Mouse (Mus musculus): ENCODE results near the gene Ankrd40. TPM values are rescaled to one million over a fixed set of nuclear protein-coding genes. Genes with fewer than 3 reads are reported as not detected.
A peak's percentile ranks its signal among the peaks of the same experiment; 100 is the strongest.

The Ankrd40 gene
- total RNA-seq, 2 experiments from 2014 or later = 24.8 to 64.7 TPM

- ATAC-seq (ENCODE audit: poor library complexity, severe bottlenecking) = no peak
These were observed 5.2 kb upstream of the Ankrd40 start for GRCm38 (mm10) chr11:94322636-94323035.

GRCm38 (mm10) chr11:94323271-94323925, 4.4 kb upstream of the Ankrd40 start:
- ATAC-seq (ENCODE audit: poor library complexity, severe bottlenecking) = no peak

- ATAC-seq (ENCODE audit: poor library complexity, severe bottlenecking) = no peak
These were observed 3.2 kb upstream of the Ankrd40 start for GRCm38 (mm10) chr11:94324618-94325017.

- ATAC-seq (ENCODE audit: poor library complexity, severe bottlenecking) = no peak
These were observed 815 bp upstream of the Ankrd40 start for GRCm38 (mm10) chr11:94326961-94327411.

GRCm38 (mm10) chr11:94328644-94329025, 834 bp downstream of the Ankrd40 start:
- no peak for ATAC-seq (ENCODE audit: poor library complexity, severe bottlenecking)

- peak; percentile 49; the same call in 1 of the 2 replicates for ATAC-seq (ENCODE audit: poor library complexity, severe bottlenecking)
These were observed 1.6 kb downstream of the Ankrd40 start for GRCm38 (mm10) chr11:94329270-94329891.

DNA sequence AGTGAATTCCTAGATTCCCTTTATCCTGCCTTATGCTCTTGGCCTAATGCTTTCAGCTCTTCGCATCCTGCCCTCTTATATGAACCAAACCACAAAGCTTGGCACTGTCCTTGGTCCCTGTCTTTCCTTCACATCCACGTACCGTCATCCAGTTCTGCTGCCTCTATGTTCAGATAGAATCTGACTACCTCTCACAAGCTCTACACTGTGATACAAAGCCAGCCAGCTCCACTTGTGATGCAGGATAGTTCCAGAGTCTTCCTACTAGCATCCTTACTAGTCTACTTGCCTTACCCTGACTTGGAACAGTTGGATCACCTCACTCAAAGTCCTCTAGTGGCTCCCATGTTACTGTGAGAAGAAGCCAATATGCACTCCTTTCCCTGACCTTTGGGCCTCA, 2.4 kb downstream of the Ankrd40 start:
- no peak for ATAC-seq (ENCODE audit: poor library complexity, severe bottlenecking)

DNA sequence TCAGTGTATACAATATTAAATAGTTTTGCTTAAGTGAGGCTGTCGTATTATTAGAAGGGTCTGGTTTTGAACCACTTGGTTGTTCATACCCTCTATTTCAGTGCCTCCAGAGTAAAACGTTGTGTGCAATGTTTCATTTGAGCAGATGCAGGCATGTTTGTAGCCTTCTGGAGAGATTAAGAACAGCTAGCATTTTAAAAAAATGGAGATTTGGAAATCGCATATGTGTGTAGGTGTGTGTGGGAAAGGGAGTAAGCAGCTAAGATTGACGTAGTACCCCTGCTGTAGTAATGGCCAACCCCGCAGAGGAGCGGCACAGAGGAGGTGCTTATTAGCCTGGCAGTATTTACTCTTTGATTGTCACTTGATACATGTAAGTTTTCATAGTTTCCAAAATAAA, 4.9 kb downstream of the Ankrd40 start:
- no peak for ATAC-seq (ENCODE audit: poor library complexity, severe bottlenecking)

DNA sequence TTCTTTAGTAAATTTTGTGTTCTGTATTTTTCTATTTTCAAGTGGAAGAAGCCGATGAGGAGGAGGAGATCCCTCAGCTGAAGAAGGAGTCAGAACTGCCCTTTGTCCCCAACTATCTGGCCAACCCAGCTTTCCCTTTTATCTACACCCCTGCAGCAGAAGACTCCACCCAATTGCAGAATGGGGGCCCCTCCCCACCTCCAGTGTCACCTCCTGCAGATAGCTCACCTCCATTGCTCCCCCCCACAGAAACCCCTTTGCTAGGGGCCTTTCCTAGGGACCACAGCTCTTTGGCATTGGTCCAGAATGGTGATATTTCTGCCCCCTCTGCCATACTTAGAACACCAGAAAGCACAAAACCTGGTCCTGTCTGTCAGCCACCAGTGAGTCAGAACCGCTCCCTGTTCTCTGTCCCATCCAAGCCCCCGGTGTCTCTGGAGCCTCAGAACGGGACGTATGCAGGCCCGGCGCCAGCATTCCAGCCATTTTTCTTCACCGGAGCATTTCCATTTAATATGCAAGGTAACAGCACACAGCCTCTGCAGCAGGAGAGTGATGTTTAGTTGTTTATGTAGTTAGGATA, 6.7 kb downstream of the Ankrd40 start:
- ATAC-seq (ENCODE audit: poor library complexity, severe bottlenecking) = no peak

GRCm38 (mm10) chr11:94336551-94336950, 8.8 kb downstream of the Ankrd40 start:
- no peak for ATAC-seq (ENCODE audit: poor library complexity, severe bottlenecking)

DNA sequence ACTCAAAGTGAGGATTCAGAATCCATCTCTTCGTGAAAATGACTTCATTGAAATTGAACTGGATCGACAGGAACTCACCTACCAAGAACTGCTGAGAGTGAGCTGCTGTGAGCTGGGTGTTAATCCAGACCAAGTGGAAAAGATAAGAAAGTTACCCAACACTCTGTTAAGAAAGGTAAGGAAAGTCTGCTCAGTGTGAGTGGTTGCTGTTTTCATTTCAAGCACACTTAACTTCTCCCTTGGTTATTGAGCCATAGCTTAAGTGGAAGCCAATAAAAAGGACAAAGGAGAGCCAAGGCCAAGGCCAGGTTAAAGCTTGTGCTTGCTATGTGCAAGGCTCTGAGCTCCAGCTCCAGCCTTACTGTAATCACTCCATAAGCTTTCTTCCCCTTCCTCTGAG, 10.5 kb downstream of the Ankrd40 start:
- no peak for ATAC-seq (ENCODE audit: poor library complexity, severe bottlenecking)

DNA sequence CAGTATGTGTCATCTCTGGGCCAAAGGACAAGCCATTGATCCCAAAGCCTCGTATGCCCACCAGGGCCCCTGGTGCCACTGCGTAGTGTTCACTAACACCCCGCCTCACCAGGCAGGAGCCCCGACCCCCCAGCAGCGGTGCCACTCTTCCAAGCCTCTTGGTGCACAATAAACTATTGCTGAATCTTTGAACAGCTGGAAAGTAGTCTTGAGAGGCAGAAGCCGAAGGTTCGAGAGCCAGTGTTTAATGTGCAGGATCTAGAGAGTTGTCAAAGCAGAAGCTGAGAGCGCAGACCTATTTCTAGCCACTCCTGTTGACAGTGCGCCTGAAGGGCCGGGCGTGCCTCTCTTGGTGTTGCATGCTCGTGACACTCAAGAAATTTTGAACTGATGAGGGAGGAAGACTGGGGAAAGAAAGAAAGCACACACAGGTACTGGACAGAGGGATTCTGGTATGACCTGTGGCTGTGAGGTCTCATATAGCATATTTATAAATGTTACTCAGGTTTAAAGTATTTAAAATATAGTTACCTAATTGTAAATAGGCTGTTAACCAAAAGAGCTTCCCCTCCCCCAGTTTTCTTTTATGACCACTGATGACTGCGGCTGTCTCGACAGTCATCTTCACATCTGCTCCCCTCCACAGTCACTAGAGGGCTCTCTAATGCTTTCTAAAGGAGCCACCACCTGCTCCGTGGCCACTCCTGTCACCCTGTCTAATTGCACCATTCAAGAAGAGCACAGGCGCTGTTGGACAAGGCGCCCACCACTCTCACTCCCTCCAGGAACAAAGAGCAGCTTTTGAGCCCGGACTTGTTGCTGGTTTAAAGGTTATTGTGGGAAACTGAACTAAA, 12.2 kb downstream of the Ankrd40 start:
- peak; percentile 89 for ATAC-seq (ENCODE audit: poor library complexity, severe bottlenecking)

DNA sequence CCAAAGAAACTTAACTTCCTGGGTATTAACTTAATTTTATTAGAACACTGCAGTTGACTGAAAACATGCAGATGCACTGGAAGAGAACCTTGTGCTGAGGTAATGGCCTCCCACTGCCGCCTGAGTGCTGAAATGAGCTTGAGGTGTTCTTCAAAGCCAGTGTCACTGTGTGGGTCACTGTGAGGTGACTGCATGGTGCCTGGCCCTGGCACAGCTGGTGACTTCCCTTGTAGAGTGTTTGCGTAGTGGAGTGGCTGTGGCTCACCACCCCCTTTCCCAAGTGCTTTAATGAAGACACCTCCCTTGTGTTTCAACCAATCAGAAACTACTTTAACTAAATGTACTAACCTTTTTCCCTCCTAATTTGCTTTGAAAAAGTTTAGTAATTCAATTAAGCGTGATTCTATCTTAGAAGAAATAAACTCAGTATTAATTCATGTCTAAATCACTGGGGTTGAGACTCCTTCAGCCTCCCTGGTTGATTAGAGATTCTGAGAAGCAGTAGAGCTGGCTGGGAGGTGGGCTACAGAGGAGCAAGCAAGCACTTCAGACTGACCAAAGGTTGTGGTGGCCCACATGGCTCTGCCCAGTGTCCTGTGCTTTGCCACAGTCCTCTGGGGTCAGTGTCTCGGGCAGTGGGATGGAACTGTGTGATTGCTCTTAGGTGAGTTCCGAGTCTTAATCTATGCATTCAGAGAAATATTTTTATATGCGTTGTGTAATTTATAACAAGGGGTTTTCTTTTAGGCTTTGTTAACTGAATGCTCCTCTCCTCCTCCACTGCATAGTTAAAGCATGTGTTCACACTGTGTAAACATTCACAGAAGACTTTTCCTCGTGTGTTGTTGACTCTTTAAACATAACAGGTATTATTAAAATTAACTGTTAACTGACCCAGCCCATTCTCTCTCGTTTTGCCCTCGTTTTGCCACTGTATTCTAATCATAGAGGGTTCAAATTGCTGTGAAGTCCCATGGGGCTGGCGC, 13.4 kb downstream of the Ankrd40 start:
- ATAC-seq (ENCODE audit: poor library complexity, severe bottlenecking) = no peak

GRCm38 (mm10) chr11:94342114-94342905, 14.5 kb downstream of the Ankrd40 start:
- ATAC-seq (ENCODE audit: poor library complexity, severe bottlenecking) = no peak

GRCm38 (mm10) chr11:94343955-94344358, 16.2 kb downstream of the Ankrd40 start:
- no peak for ATAC-seq (ENCODE audit: poor library complexity, severe bottlenecking)

DNA sequence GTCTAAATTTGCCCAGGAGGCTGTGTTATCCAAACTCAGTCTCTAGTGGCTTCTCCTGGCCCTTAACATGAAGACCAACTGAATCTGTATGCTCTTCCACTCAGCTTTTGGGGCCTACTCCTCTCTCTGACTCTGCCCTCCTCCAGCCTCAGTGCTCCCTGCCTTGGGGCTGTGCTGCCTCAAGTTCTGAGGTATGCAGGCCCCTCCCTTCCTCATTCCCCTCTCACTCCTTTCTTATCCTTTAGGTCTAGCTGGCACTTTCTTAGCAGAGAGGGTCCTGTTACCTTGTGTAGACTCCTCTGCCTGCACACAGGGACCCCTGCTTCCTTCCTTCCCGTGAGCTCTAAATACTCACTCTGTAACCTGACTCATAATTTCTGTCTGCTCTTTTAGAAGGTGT, 16.7 kb downstream of the Ankrd40 start:
- ATAC-seq (ENCODE audit: poor library complexity, severe bottlenecking) = no peak

DNA sequence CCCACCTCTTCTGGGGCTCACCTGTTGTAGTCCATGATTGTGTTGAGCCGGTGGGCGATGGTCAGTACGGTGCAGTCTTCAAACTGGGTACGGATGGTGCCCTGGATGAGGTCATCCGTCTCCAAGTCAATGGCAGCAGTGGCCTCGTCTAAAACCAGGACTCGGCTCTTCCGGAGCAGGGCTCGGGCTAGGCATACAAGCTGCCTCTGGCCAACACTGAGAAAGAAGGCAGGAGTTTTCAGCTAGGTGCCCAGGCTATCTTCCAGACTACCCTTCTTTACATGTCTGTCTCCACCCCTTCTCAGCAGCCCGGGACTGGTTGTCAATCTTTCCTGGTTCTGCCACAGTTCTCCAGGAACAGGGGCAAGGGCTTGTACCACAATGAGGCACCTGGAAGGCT, 18.1 kb downstream of the Ankrd40 start:
- ATAC-seq (ENCODE audit: poor library complexity, severe bottlenecking) = no peak

GRCm38 (mm10) chr11:94346611-94347010, 18.8 kb downstream of the Ankrd40 start:
- no peak for ATAC-seq (ENCODE audit: poor library complexity, severe bottlenecking)

DNA sequence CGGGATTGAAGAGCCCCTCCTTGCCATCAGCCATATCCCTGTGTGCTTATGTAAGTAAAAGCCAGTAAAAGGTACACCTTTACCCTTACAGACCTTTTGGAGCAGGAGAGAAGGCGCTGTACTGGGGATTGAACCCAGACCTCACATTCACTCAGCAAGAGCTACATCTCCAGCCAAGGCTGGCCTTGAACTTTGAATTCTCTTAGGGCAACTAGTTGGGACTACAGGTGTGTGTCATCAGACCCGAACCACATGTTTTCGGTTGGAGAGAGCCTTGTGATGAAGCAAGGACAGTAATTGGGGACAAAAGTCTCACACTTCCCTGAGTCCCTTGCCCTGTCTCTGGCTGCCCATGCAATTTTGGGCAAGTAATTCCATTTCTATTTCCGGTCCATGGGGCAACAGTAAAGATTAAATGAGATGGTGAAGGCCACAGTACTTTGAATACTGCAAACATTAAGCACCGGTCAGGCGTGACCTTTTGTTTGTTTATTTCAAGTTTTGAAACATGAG, 19.3 kb downstream of the Ankrd40 start:
- ATAC-seq (ENCODE audit: poor library complexity, severe bottlenecking) = no peak

All from megakaryocyte, adult 5-6 weeks (primary cell).